20 mouse cellular contexts compared by ENCODE assay signal in genomic region chr4:149619988-149620387, GRCm38 (mm10). TPM values are rescaled to one million over a fixed set of nuclear protein-coding genes. Genes with fewer than 3 reads are reported as not detected.
DNase-seq lines count a peak whose midpoint lies in the region; ATAC-seq and TF ChIP-seq lines count a peak whose summit lies in the region.
"Had no signal": no experiment of that assay in that cellular context is flagged by ENCODE, and none has a peak within 500 bp of the region (broad histone marks: within the 10 kb centered on the region; RNA-seq: fewer than 3 reads in every experiment).

No protein-coding gene starts in this region.

- H3K27ac ChIP-seq in forebrain, embryonic 10.5 days: peak overlapping the region; percentile 48
- no peak overlapping the region for H3K27ac ChIP-seq in forebrain, embryonic 14.5 days (ENCODE audit: low read depth, low read length)
- H3K27ac ChIP-seq in hindbrain, embryonic 11.5 days (ENCODE audit: low read depth, low read length): 0 out of 2 replicates have a peak overlapping the region, but pooled peaks have one; percentile 21
- H3K27ac ChIP-seq in hindbrain, postnatal 0 days: no peak overlapping the region
- H3K27ac ChIP-seq in embryonic facial prominence, embryonic 11.5 days (replicated peaks; ENCODE audit: low read depth, low read length): no peak overlapping the region
- H3K27ac ChIP-seq: embryonic facial prominence, embryonic 12.5 days; gastrocnemius, adult 2 months; heart, embryonic 13.5 days; hindbrain, embryonic 14.5 days had no signal

- H3K4me3 ChIP-seq in forebrain, embryonic 10.5 days: no peak overlapping the region
- H3K4me3 ChIP-seq in forebrain, embryonic 14.5 days (ENCODE audit: low read depth, low read length): no peak overlapping the region
- no peak overlapping the region for H3K4me3 ChIP-seq in hindbrain, embryonic 11.5 days (ENCODE audit: low read depth, low read length)
- no peak overlapping the region for H3K4me3 ChIP-seq in hindbrain, postnatal 0 days (ENCODE audit: low read length)
- H3K4me3 ChIP-seq in embryonic facial prominence, embryonic 11.5 days (ENCODE audit: low read depth, low read length): no peak overlapping the region
- H3K4me3 ChIP-seq: embryonic facial prominence, embryonic 12.5 days; gastrocnemius, adult 2 months; heart, embryonic 13.5 days had no signal

- peaks cover 2% of the 10 kb centered on the region; the same call in 1 of the 2 replicates for H3K9me3 ChIP-seq in forebrain, embryonic 10.5 days
- no peaks in the 10 kb centered on the region for H3K9me3 ChIP-seq in forebrain, embryonic 14.5 days (replicated peaks; ENCODE audit: control insufficient read depth, low read length)
- no peaks in the 10 kb centered on the region for H3K9me3 ChIP-seq in hindbrain, embryonic 11.5 days (ENCODE audit: control insufficient read depth, low read length)
- no peaks in the 10 kb centered on the region for H3K9me3 ChIP-seq in hindbrain, postnatal 0 days (ENCODE audit: low read length)
- H3K9me3 ChIP-seq in embryonic facial prominence, embryonic 11.5 days (replicated peaks; ENCODE audit: control insufficient read depth, low read length): no peaks in the 10 kb centered on the region
- H3K9me3 ChIP-seq: embryonic facial prominence, embryonic 12.5 days; heart, embryonic 13.5 days had no signal

- H3K36me3 ChIP-seq in forebrain, embryonic 10.5 days (replicated peaks): peaks cover 42% of the 10 kb centered on the region
- H3K36me3 ChIP-seq in forebrain, embryonic 14.5 days (ENCODE audit: control insufficient read depth, insufficient read depth, low read length): peaks cover 16% of the 10 kb centered on the region
- no peaks in the 10 kb centered on the region for H3K36me3 ChIP-seq in hindbrain, embryonic 11.5 days (ENCODE audit: control insufficient read depth, insufficient read depth, low read length)
- H3K36me3 ChIP-seq in hindbrain, postnatal 0 days (ENCODE audit: insufficient read depth, low read length): no peaks in the 10 kb centered on the region
- no peaks in the 10 kb centered on the region for H3K36me3 ChIP-seq in embryonic facial prominence, embryonic 11.5 days (replicated peaks; ENCODE audit: control insufficient read depth, insufficient read depth, low read depth, low read length)

- H3K4me1 ChIP-seq in forebrain, embryonic 10.5 days: peaks cover 26% of the 10 kb centered on the region
- no peaks in the 10 kb centered on the region for H3K4me1 ChIP-seq in forebrain, embryonic 14.5 days (ENCODE audit: control insufficient read depth, insufficient read depth, low read length)
- no peaks in the 10 kb centered on the region; the same call in 1 of the 2 replicates for H3K4me1 ChIP-seq in hindbrain, embryonic 11.5 days (replicated peaks; ENCODE audit: control insufficient read depth, insufficient read depth, low read length)
- no peaks in the 10 kb centered on the region for H3K4me1 ChIP-seq in hindbrain, postnatal 0 days (ENCODE audit: insufficient read depth, low read length)
- H3K4me1 ChIP-seq in embryonic facial prominence, embryonic 11.5 days (ENCODE audit: control insufficient read depth, insufficient read depth, low read length): no peaks in the 10 kb centered on the region
- H3K4me1 ChIP-seq: heart, embryonic 13.5 days had no signal

- no peak for ATAC-seq in forebrain, embryonic 14.5 days
- no peak for ATAC-seq in hindbrain, embryonic 11.5 days (ENCODE audit: low FRiP score)
- no peak for ATAC-seq in hindbrain, postnatal 0 days
- ATAC-seq in embryonic facial prominence, embryonic 11.5 days (replicated peaks; ENCODE audit: insufficient number of reproducible peaks, low FRiP score, low TSS enrichment, low read depth): 0 out of 2 replicates have a peak, but pooled peaks have one; percentile 18
- ATAC-seq: intestine, embryonic 16.5 days had no signal

- no peaks in the 10 kb centered on the region for H3K27me3 ChIP-seq in forebrain, embryonic 10.5 days (ENCODE audit: poor library complexity, severe bottlenecking)
- H3K27me3 ChIP-seq in forebrain, embryonic 14.5 days (replicated peaks; ENCODE audit: control insufficient read depth, insufficient read depth, low read length): no peaks in the 10 kb centered on the region
- no peaks in the 10 kb centered on the region for H3K27me3 ChIP-seq in hindbrain, embryonic 11.5 days (ENCODE audit: control insufficient read depth, insufficient read depth, low read length)
- no peaks in the 10 kb centered on the region for H3K27me3 ChIP-seq in hindbrain, postnatal 0 days (ENCODE audit: insufficient read depth, low read length)
- no peaks in the 10 kb centered on the region for H3K27me3 ChIP-seq in embryonic facial prominence, embryonic 11.5 days (ENCODE audit: control insufficient read depth, insufficient read depth, low read length)
- H3K27me3 ChIP-seq: CH12.LX; embryonic facial prominence, embryonic 12.5 days; heart, embryonic 13.5 days had no signal

- H3K9ac ChIP-seq in forebrain, embryonic 14.5 days (ENCODE audit: low read length): no peak overlapping the region
- H3K9ac ChIP-seq in hindbrain, embryonic 11.5 days (ENCODE audit: low read depth, low read length): no peak overlapping the region
- H3K9ac ChIP-seq in hindbrain, postnatal 0 days (replicated peaks; ENCODE audit: low read length): no peak overlapping the region
- H3K9ac ChIP-seq in embryonic facial prominence, embryonic 11.5 days (replicated peaks; ENCODE audit: low read length): no peak overlapping the region
- H3K9ac ChIP-seq: embryonic facial prominence, embryonic 12.5 days; heart, embryonic 13.5 days; hindbrain, embryonic 14.5 days had no signal

- 22% methylated on average over 8 of the region's 8 CpGs for WGBS in forebrain, embryonic 10.5 days
- WGBS in forebrain, embryonic 14.5 days: 27% methylated on average over 8 of the region's 8 CpGs
- 24% methylated on average over 8 of the region's 8 CpGs for WGBS in hindbrain, embryonic 11.5 days
- WGBS in hindbrain, postnatal 0 days: 31% methylated on average over 8 of the region's 8 CpGs
- 31% methylated on average over 8 of the region's 8 CpGs for WGBS in embryonic facial prominence, embryonic 11.5 days

- DNase-seq in forebrain, embryonic 10.5 days (ENCODE audit: extremely low spot score, low spot score): no peak
- DNase-seq in forebrain, embryonic 14.5 days (ENCODE audit: low spot score): no peak
- no peak for DNase-seq in hindbrain, embryonic 11.5 days (ENCODE audit: low spot score)
- DNase-seq in hindbrain, postnatal 0 days (ENCODE audit: low spot score): no peak
- DNase-seq in Muller cell, postnatal 12 days (ENCODE audit: inconsistent ontology term): peak; percentile 60
- DNase-seq in embryonic facial prominence, embryonic 11.5 days (ENCODE audit: low spot score): peak; percentile 34
- DNase-seq in left cerebral cortex, adult 9 months (ENCODE audit: low spot score in 2 of 2): no peak
- DNase-seq: adrenal gland, adult 2 months; adrenal gland, postnatal 25 days; cerebellum, adult 18-20 months; cerebellum, postnatal 10 days; gastrocnemius, adult 2 months; gastrocnemius, postnatal 25 days; heart, postnatal 36 days; kidney, adult 8-10 months had no signal

- H3K4me2 ChIP-seq in forebrain, embryonic 14.5 days (ENCODE audit: low read length): no peak overlapping the region
- no peak overlapping the region for H3K4me2 ChIP-seq in hindbrain, embryonic 11.5 days (replicated peaks; ENCODE audit: low read depth, low read length)
- no peak overlapping the region for H3K4me2 ChIP-seq in hindbrain, postnatal 0 days (ENCODE audit: low read depth, low read length)
- no peak overlapping the region for H3K4me2 ChIP-seq in embryonic facial prominence, embryonic 11.5 days (ENCODE audit: low read depth, low read length)
- H3K4me2 ChIP-seq: embryonic facial prominence, embryonic 12.5 days; heart, embryonic 13.5 days; hindbrain, embryonic 14.5 days had no signal

- no peak for TF ChIP-seq CTCF in hindbrain, postnatal 0 days (IDR thresholded peaks at IDR 0.05; ENCODE audit: low read depth)

RNA-seq across cellular contexts. Expression of gene Clstn1, which starts 33.7 kb away (rescaled TPM):
- polyA plus RNA-seq in forebrain, embryonic 10.5 days (2016; fragmentation: Nextera tagmentation; extraction: Ambion mirVana): 17.8 and 21.4 TPM in 2 replicates
- 36.1 and 42.4 TPM in 2 replicates for polyA plus RNA-seq in forebrain, embryonic 14.5 days (2014; fragmentation: Nextera tagmentation; extraction: Ambion mirVana)
- 33.0 and 42.6 TPM in 2 replicates for polyA plus RNA-seq in hindbrain, embryonic 11.5 days (2014; fragmentation: Nextera tagmentation; extraction: Ambion mirVana)
- 590 and 603 TPM in 2 replicates for total RNA-seq in hindbrain, postnatal 0 days (2014; rRNA removed)
- 193 and 206 TPM in 2 replicates for polyA plus RNA-seq in hindbrain, postnatal 0 days (2015; fragmentation: Nextera tagmentation; extraction: Ambion mirVana)
- 27.3 and 28.0 TPM in 2 replicates for polyA plus RNA-seq in embryonic facial prominence, embryonic 11.5 days (2014; fragmentation: Nextera tagmentation; extraction: Ambion mirVana)

Comparison
In these comparisons a context has a peak if more than half of its experiments do, and no peak if none do; other contexts are left out.
1. H3K27ac ChIP-seq: peak in forebrain, embryonic 10.5 days (single experiment) and hindbrain, embryonic 11.5 days (single experiment); none in forebrain, embryonic 14.5 days (single experiment), hindbrain, postnatal 0 days (single experiment) and embryonic facial prominence, embryonic 11.5 days (single experiment).
2. DNase-seq: peak in Muller cell, postnatal 12 days (single experiment) and embryonic facial prominence, embryonic 11.5 days (single experiment); none in forebrain, embryonic 10.5 days (single experiment), forebrain, embryonic 14.5 days (single experiment), hindbrain, embryonic 11.5 days (single experiment), hindbrain, postnatal 0 days (single experiment) and left cerebral cortex, adult 9 months (0 of 2).